Mouse (Mus musculus) kidney, adult 10 weeks (tissue): ENCODE measurements around the gene Tex29. TPM values are rescaled to one million over a fixed set of nuclear protein-coding genes. Genes with fewer than 3 reads are reported as not detected.

Experiments
- polyA plus RNA-seq: library from polyadenylated mRNA; stranded (reverse); fragments of 350-450 nt; fragmentation: Illumina TruSeq; extraction: RNeasy Lipid Tissue Mini Kit (QIAGEN cat#74804); gene quantifications from one replicate; pipeline ENCODE4 v1.2.3, GENCODE M21; 2014; ENCODE audit warnings: low read depth, low replicate concordance

Gene Tex29
- not detected for polyA plus RNA-seq

DNA sequence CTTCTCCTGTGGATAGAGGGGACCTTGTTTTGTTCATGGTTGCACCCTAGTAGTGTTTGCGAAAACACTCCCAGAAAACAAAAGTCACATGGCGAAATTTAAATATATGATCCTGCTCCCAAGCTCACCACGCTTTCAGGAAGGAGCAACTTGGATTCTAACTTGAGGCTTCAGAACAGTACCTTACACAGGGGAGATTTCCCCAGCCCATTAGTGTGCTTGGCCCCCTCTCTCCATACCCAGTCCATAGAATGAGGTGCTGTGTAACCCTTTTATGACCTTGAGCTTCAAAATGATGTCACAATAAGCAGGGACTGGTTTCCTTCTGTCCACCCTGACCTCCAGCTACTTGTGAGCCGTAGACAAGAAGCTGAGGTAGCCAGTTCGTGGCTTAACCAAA lies at the start of gene Tex29:
Gene Tex29, plus strand, starts transcription at position 301 of the 400 bp plus-strand sequence.

Other genes with a start within 250 kb of the Tex29 start
- gene Ankrd10, start 204.7 kb upstream of the Tex29 start, polyA plus RNA-seq: 23.2 TPM
- not detected for gene 1700016D06Rik, start 139.4 kb upstream of the Tex29 start, polyA plus RNA-seq
- gene Arhgef7, start 112.8 kb upstream of the Tex29 start, polyA plus RNA-seq: 19.1 TPM